Mouse (Mus musculus) splenic B cell, adult 2 months (primary cell): ENCODE measurements around the gene Mettl1.

ENCODE experiments used
- DNase-seq: peaks from one replicate; pipeline ENCODE4 v3.0.0-alpha.2; 2011; ENCODE audit warnings: low read depth, low spot score
- H3K27me3 ChIP-seq: 2 replicates; pipeline ENCODE4 v1.6.1; 2012; ENCODE audit warnings: mild to moderate bottlenecking, low read length, moderate library complexity, mixed read lengths; ENCODE audit not compliant: control insufficient read depth, poor library complexity, insufficient read depth, severe bottlenecking
- H3K36me3 ChIP-seq: 2 replicates; pipeline ENCODE4 v1.6.1; 2012; ENCODE audit warnings: mild to moderate bottlenecking, low read length, moderate library complexity, mixed read lengths; ENCODE audit not compliant: control insufficient read depth, poor library complexity, insufficient read depth, severe bottlenecking

The Mettl1 gene

DNA sequence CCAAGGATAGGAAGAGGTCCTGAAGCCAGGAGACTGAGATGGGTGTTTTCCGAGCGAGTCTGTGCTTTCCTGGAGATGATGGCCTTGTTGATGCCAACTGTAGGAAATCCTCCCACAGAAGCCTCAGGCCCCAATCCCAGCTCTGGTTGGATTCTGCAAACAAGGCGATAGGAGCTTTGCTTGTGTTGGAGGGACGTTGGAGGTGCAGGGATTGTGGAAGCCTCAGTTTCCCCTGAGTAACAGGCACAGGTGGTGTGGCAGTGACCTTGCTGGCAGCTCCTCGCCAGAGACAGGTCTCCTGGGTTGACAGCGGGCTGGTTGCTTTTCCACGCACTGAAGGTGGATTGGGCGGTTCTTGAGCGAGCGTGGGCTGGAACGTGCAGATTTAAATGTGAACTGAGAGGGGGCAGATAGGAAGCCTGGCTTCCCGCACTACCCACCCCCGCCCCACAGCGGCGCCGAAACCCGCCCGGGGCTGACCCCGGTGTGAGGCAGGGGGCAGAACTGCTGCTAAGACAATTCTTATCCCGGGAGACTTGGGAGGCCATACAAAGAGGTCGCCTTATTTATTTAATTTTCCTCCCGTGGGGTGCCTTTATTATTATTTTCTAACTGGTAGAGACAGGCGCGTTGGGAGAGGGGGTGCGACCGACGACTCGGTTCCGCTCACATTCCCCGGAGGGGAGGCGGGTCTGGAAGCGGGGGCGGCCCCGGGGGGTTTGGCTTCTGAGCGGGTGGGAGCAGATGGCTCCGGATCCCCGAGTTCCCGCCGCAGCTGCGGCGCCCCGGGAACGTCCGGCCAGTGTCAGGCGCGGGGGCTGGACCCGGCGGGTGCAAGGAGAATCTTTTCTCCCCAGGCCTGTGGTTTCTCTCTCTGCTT, 39.9 kb downstream of the Mettl1 start:
- Histone ChIP-seq H3K27me3 (no peaks in the 10 kb centered on the region), H3K36me3 (peaks cover 13% of the 10 kb centered on the region)
- no peak for DNase-seq

DNA sequence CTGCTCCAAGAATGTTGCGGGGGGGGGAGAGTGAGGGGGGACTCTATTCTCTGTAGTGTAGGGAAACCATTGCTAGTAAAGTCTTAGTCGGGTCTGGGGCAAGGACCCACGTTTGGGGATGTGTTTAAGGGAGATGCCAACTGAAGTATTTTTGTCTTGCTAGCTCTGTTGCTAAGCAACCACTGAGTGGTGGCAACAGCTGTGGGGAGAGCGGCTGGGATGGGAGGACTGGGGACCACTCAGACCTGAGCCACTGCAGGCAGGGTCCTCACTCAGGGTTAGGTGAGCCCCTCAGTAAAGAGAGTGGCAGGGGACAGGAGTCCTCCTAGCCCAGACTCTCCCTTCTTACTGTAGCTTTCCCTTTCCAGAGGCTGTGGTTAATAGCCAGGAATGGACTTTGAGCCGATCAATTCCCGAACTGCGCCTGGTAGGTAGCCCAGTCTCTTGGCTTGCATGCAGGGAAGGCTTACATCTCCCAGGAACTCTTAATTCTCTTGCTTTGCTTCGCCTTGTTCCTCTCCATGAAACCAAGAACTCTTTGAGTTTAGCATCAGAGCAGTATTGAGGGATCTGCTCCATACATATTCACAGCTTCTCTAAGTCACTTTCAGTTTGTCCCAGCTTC, 40.9 kb downstream of the Mettl1 start:
- H3K36me3 ChIP-seq, result peaks cover 13% of the 10 kb centered on the region
- no peaks in the 10 kb centered on the region for H3K27me3 ChIP-seq
- DNase-seq, result no peak

DNA sequence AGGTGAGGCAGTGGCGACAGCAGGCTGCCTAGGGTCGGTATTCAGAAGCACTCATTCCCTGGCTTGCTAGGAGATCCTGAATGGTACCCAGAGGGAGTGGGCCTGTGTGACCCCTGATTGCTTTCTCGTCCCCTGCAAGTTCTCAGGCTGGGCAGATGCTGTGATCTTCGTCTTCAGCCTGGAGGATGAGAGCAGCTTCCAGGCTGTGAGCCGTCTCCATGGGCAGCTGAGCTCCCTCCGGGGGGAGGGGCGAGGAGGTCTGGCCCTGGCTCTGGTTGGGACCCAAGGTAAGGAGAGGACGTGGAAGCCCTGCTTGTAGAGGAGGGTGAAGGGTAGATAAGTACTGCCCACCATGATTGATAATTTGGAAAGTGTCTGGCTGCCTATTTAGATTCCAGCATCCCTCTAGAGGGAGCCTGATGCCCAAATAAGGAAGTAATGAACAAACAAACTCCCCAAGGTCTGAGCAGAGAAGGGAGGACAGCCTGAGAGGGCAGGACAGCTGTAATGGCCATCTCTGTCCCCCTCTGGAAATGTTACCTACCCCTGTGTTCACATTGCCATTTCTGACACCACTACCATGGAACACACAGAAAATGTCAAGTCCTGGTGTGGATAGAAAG, 42.2 kb downstream of the Mettl1 start:
- Histone ChIP-seq H3K27me3 (no peaks in the 10 kb centered on the region), H3K36me3 (peaks cover 18% of the 10 kb centered on the region)
- no peak for DNase-seq

DNA sequence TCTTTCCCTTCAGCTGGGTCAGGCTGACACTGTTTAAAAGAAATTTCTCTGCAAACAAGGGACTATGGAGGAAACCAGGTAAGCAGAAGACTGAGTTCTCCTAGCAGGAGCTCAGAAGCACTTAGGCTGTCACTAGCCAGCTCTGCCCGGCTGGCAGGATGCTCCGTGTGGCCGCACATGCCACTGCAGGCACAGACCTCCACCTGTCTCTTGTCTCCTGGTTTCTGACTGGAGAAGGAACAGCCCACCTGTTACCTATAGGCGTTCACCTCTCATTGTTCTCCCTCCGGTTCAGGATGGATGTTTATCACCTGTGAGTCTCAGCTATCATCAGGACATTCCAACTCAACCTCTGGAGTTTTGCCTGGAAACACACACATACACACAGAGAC, 42.7 kb downstream of the Mettl1 start:
- DNase-seq, result no peak
- no peaks in the 10 kb centered on the region for H3K27me3 ChIP-seq
- H3K36me3 ChIP-seq, result peaks cover 18% of the 10 kb centered on the region

DNA sequence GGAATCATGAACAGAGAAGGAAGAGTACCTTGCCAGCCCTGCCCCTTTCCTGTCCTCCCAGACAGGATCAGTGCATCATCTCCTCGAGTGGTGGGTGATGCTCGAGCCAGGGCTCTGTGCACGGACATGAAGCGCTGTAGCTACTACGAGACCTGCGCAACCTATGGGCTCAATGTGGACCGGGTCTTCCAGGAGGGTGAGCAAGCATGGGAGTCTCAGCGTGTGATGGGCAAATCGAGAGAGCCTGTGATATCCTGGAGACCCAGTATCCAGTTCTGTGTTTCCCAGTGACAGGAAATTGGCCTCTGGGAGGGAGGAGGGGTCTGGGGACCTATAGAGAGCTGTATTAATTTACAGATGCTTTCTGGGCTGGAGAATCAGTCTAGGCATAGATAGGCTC, 43.8 kb downstream of the Mettl1 start:
- DNase-seq, result no peak
- H3K27me3 ChIP-seq, result no peaks in the 10 kb centered on the region
- H3K36me3 ChIP-seq, result peaks cover 16% of the 10 kb centered on the region

DNA sequence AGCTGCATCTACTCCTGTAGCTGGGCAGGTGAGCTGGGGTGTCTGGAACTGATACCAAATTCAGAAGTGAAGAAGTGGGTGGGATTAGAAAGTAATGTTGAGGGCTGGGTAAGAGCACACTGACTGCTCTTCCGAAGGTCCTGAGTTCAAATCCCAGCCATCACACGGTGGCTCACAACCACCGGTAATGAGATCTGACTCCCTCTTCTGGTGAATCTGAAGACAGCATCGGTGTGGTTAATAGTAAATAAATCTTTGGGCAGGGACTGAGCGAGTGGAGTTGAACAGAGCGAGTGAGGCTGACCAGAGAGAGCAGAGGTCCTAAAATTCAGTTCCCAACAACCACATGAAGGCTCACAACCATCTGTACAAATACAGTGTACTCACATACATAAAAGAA, 44.4 kb downstream of the Mettl1 start:
- no peak for DNase-seq
- H3K27me3 ChIP-seq, result no peaks in the 10 kb centered on the region
- peaks cover 18% of the 10 kb centered on the region for H3K36me3 ChIP-seq

DNA sequence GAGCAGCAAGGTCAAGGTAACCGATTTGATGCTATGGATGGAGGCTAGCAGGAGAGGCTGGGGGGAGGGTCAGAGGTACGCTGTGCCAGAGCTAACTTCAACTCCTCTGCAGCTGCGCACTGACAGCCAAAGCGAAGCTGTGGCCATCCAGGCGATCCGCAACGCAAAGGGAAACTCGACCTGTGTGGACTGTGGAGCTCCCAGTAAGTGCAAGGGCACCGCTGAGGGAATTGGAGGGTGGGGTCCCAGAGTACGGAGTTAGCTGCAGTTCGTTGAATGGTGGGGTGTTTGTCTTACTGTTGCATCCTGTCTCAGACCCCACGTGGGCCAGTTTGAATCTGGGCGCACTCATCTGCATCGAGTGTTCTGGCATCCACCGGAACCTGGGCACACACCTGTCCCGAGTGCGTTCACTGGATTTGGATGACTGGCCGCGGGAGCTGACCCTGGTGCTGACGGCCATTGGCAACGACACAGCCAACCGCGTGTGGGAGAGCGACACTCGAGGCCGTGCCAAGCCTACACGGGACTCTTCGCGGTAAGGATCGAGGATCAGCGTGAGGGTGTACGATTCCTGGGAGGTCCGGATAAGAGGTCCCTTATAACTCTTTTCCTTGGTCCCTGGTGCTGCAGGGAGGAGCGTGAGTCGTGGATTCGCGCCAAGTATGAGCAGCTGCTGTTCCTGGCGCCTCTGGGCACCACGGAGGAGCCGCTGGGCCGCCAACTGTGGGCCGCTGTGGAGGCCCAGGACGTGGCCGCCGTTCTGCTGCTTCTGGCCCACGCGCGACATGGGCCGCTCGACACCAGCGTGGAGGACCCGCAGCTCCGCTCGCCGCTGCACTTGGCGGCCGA, 49.6 kb downstream of the Mettl1 start:
- Histone ChIP-seq H3K36me3 (peaks cover 21% of the 10 kb centered on the region), H3K27me3 (no peaks in the 10 kb centered on the region)
- DNase-seq, result no peak

DNA sequence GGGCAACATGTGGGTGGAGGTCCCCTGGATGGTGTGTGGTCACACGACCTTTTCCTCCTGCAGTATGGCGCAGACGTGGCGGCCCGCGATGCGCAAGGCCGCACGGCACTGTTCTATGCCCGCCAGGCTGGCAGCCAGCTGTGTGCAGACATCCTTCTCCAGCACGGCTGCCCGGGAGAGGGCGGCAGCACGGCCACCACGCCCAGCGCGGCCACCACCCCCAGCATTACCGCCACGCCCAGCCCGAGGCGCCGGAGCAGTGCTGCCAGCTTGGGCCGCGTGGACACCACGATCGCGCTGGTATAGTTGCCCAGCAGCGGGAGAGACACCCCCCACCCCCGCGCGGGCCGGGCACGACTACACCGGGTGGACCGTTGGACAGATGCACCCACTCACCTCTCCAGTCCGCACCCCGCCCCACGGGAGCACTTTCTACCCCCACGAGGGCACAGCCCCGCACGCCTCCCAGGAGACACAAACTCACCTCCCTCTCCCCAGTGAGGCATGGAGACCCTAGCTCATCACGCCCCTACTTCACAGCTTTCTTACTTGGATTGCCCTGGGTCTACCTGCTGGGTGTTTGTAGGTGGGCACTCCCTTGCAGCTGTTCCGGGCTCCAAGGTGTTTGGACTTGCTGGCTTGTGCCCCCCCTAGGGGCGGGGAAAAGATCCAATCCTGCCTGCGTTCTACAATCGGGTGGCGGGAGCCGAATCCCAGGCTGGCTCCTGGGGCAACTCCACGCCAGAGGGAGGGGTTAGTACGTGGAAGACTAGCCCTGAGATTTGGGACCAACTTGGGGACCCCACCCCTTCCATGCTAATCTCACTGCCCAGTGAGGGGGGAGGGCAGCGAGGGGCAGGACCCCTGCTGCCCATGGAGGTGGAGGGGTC, 50.5 kb downstream of the Mettl1 start:
- Histone ChIP-seq H3K36me3 (peaks cover 22% of the 10 kb centered on the region), H3K27me3 (no peaks in the 10 kb centered on the region)
- DNase-seq, result no peak

DNA sequence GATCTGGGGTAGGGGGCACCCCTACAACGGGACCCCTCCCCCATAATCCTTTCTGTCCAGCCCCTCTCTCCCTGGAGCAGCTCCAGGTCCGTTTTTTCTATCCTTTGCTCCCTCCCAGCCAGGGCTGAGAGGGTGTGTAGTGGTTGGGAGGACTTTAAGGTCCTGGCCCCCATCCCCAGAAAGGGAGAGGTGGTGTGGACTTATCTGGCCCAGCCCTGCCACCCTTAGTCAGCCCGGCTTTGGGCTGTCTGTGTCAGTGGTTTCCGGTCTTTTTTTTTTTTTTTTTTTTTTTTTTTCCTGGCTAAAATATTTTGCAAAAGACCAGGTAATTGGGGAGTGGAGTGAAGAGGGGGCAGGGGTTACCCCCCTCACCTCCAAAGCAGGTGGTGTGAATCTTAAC, 51.5 kb downstream of the Mettl1 start:
- DNase-seq, result no peak
- H3K36me3 ChIP-seq, result peaks cover 20% of the 10 kb centered on the region
- no peaks in the 10 kb centered on the region for H3K27me3 ChIP-seq

DNA sequence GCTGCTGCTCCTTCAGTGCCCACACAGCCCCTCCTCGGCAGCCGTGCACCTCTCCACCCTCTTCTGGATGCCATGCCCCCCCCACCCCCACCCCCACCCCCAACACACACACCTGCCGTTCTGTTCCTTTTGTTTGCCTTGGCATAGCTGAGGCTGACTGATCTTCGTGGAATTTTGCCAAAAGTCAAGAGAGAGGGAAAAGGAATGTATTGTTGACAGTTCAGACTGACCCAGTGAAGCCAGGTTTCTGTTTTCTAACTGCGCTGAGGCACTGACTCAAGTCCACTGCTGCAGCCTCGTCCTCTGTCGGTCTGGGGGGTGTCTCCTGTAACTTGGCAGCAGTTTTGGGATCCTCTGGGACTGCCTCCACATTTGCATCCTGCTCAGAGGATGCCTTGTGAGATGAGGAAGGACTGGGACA, 53.2 kb downstream of the Mettl1 start:
- Histone ChIP-seq H3K27me3 (no peaks in the 10 kb centered on the region), H3K36me3 (peaks cover 17% of the 10 kb centered on the region)
- DNase-seq, result no peak
